Mouse (Mus musculus) natural killer cell, adult 2 months (primary cell): ENCODE results near the gene Gm11236.
"Not testable (repeated sequence)": the region's sequence is repeated elsewhere in the genome, so short reads cannot be mapped to it uniquely, and the experiment has no call there.

Source experiments
- DNase-seq, 2 experiments: peaks; one replicate each; pipeline ENCODE4 v3.0.0; 2022; ENCODE audit warnings: low spot score in 2 of 2

Gm11236 gene

GRCm38 (mm10) chr4:73637821-73638220 lies at the start of gene Gm11236:
TSS of gene Gm11236 (plus strand) at chr4:73638121.
- not testable (repeated sequence) for DNase-seq

DNA sequence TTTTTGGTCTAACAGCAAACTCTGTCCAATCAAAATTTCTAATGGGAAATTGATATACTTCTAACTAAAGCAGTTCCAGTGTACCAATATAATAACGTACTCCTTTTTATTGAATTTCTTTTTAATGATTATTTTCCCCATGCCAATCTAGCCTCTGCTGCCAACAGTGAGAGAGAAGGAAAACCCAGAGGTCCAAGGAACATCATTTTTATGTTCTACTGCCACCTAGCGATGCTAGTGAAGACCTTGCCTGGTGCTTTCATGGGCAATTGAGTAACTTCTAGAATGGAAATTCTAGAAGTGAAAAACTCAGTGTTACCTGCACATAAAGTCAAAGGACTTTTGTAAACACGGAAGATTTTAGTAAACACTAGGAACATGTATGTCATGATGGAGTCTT lies 38.7 kb upstream of the Gm11236 start:
- DNase-seq: no peak

DNA sequence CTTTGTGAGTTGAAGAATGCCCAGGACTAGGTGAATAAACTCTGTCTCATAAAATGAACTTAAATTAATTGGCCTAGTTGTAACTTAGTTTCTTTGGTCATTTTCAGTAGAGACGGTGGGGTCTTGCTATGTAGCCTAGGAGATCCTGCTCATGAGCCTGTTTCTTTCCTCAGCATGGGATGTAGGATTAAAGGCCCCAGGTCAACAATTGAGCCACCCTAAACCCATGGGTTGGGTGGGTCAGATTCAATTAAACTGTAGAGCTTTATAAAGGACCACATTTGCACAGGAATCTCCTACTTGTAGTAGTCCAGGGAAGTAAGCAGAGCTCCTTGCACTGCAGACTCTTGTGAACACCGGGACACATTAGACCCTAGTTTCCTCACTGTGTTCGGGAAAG lies 30.3 kb upstream of the Gm11236 start, which contains the start of gene Gm11238:
Gene Gm11238 (plus strand): TSS at position 301 of the 400 bp plus-strand sequence.
- not testable (repeated sequence) for DNase-seq

DNA sequence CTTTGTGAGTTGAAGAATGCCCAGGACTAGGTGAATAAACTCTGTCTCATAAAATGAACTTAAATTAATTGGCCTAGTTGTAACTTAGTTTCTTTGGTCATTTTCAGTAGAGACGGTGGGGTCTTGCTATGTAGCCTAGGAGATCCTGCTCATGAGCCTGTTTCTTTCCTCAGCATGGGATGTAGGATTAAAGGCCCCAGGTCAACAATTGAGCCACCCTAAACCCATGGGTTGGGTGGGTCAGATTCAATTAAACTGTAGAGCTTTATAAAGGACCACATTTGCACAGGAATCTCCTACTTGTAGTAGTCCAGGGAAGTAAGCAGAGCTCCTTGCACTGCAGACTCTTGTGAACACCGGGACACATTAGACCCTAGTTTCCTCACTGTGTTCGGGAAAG lies 15.2 kb upstream of the Gm11236 start, which contains the start of gene Gm11237:
Gene Gm11237 (plus strand): TSS at position 301 of the 400 bp plus-strand sequence.
- not testable (repeated sequence) for DNase-seq

- DNase-seq: not testable (repeated sequence)
Measured at GRCm38 (mm10) chr4:73661864-73662263, 23.9 kb downstream of the Gm11236 start.

- DNase-seq: not testable (repeated sequence)
Measured at GRCm38 (mm10) chr4:73668054-73668453, 30.1 kb downstream of the Gm11236 start, which contains the start of gene Gm11239. TSS of gene Gm11239 (plus strand) at chr4:73668354.

DNA sequence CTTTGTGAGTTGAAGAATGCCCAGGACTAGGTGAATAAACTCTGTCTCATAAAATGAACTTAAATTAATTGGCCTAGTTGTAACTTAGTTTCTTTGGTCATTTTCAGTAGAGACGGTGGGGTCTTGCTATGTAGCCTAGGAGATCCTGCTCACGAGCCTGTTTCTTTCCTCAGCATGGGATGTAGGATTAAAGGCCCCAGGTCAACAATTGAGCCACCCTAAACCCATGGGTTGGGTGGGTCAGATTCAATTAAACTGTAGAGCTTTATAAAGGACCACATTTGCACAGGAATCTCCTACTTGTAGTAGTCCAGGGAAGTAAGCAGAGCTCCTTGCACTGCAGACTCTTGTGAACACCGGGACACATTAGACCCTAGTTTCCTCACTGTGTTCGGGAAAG lies 45.3 kb downstream of the Gm11236 start, which contains the start of gene Gm428:
Gene Gm428 (plus strand): TSS at position 301 of the 400 bp plus-strand sequence.
- not testable (repeated sequence) for DNase-seq
